Mouse (Mus musculus) heart, postnatal 25 days (tissue): ENCODE measurements around the gene Dgkh. TPM values are rescaled to one million over a fixed set of nuclear protein-coding genes. Genes with fewer than 3 reads are reported as not detected.

Experiments used
- DNase-seq: peaks from one replicate; pipeline ENCODE4 v3.0.0; 2022; ENCODE audit warnings: low spot score
- intact Hi-C: fragments of 180-260 bp; cut with DNase I; formaldehyde crosslinking; loops from one replicate; pipeline ENCODE4 v1.15.1; 2025
- total RNA-seq, 2 experiments: library from RNA; stranded (reverse); gene quantifications; 2 replicates each; pipeline ENCODE4 v1.2.3; 2021

Gene Dgkh
- total RNA-seq, 2 experiments from 2014 or later: 6.1 to 7.8 TPM

DNA sequence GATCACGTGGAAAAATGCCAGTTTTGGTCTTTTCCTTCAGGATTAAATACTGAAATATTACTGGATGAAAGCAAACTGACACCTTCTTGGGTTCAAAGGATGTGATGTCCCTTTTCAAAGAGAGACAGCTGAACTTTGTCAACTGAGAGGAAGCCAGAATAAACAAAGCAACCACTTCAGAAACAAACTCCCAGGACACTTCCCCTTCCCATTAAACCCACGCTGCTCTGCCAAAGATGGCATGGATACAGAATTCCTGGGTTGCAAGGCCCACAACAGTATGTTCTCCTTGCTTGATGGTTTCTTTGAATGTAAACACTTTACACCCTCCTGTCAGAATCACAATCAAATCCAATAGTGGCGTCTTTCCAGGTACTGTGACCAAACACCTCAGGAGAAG, 87.0 kb downstream of the Dgkh start:
- no peak for DNase-seq
- intact Hi-C loops: no loop called here

DNA sequence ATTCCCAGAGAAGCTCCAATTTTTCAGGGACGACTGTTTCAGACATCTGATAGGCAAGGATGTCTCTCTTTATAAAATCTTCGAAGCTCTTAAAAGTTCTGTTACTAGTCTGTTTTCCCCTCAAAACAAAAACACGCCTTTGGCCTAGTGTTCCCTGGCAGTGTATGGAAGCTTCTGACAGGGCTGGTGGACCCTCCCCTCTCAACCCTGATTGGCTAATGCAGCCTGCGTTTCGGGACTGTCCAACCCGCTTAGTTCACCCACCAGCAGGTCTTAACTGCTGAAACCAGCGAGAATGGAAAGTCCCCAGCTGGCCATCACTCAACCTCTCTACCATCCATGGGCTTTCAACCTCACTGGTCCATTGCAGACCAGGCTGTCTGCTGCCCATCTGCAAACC, 91.3 kb downstream of the Dgkh start:
- intact Hi-C loops: no loop called here
- no peak for DNase-seq

DNA sequence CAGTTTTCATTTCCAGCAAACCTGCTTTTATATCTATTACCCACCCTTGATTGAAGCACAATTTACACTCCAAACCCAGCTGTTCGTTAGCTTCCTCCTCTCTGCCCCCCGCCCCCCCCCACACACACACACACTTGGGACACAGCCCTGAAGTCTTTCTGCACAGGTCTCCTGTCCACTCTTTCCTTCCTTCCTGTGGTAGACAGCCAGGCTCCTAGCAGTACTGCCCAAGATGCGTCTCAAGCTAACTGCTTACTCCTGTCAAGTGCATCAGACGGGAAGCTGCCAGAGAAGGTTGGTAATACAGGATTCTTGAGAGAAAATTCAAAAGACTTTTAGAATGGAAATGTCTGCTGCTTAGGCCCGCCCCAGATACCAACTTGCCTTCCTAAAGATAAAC, 92.9 kb downstream of the Dgkh start:
- no peak for DNase-seq
- intact Hi-C loops: no loop called here

DNA sequence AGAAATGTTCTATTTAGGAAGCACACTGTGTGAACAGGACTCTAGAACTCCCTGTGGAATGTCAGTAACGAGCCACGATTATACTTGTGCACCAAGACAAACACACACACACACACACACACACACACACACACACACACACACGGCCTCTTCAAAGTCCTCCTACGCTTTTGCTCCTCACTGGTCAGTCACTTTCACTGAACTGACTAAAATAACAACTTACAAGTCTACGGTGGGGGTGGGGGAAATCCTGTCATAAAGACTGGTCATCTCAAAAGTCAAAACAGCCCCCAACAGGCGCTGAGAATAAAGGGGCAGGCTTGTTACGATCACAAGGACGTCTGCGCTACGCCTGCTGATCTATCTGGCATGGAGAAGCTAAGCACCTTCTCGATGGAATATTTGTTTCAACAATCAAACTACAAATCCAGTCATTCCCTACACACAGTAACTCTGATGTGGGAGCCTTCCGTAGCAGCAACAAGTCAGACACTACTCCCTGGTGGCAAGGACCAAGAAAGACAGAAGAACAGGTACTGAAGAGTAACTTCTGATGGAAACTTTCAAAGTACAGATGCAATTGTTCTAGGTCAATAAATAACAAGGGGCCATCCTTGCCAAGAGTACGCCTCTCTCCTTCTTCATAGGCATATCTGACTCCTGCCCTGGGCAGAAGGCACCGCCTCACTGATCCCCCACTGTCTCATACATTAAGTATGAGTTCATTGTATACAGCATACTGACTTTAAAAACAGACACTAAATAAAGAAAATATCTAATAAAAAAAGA, 96.8 kb downstream of the Dgkh start:
- DNase-seq: no peak
- intact Hi-C loops: no loop called here

DNA sequence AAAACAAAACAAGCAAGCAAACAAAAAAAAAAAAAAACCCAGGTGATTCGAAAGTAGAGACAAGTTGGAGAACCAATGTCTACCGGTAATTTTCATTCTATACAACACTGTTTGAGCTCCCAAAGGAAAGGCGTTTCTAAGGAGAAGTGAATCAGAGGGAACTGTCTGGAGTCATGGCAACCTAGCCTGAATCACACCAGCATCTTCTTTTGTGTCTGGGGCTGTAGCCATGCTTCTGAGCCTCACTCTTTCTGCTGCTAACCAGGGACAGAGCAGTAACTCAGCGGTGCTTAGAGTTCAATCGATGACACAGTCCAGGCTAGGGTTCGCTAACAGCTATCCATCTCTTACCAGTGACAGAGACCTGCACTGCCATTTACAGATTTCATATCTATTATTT, 99.8 kb downstream of the Dgkh start:
- no peak for DNase-seq
- intact Hi-C loops: no loop called here

DNA sequence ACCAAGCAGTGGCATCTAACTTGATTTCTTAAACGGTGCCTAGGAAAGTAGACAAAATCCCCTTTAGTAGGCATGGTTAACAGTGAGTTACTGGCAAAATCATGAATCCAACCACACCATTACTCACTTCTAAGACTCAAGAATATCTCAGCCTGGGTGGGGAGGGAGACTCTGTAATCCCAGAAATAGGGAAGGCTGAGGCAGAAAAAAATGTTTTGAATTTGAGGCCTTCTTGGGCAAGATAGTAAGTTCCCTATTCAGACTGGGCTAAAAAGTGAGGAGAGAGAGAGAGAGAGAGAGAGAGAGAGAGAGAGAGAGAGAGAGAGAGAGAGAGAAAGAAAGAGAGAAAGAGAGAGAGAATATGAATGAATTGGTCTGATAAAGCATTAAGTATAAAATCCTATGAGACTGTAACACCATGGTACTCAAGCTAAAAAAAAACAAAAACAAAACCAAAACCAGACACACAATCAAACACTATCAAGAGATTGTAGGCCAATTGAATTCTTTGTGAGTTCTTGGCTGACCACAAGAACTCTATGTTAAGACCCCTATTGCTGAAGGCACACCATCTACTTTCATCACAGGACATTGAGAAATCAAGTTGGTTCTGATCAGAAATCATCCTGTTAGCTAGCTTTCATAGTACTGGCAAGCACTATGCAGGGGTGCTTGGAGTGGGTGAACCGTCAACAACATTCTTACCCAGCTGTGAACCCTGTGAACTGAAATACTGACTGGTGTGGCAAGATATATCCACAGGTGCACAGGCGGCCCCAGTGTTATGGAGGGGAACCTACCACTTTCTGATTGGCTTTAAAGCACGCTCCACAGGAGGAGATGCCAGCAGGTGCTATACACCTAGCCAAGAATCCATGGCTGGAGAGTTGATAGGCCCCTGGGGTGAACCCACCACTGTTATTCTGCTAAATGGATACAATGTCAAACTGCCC, 101.4 kb downstream of the Dgkh start:
- DNase-seq: no peak
- intact Hi-C loops: no loop called here

DNA sequence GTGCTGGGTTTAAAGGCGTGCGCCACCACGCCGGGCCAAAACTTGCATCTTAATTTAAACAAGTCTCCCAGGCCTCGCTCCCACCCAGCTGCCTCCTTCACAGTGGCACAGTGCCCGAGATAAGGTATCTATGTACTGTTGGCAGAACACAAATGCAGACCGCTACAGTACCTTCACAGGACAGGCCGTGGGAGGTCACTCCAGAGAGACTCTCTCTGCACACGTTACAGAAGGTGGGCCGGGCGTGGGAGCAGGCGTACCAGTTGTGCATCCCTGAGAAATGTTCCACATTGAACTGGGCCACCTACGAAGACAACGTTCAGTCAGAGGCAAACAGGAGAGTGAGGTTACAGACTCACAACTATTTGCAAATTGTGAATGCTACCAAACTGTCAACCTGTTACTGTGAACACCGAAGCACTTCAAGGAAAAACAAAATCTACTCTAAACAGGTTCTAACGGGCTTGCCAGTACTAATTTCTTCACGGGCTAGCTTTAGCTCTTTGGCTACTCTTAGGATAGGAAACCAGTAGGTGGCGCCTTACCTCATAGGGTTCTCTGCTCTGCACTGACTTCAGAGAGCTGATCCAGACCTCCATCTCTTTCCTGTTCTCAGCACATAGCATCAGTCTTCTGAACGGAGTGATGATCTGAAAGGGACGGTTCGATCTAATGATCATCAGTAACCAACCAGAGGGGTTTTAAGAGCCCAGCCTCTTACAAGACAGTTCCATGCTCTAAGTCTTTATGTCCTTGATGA, 104.9 kb downstream of the Dgkh start:
- intact Hi-C loops: no loop called here
- DNase-seq: no peak

DNA sequence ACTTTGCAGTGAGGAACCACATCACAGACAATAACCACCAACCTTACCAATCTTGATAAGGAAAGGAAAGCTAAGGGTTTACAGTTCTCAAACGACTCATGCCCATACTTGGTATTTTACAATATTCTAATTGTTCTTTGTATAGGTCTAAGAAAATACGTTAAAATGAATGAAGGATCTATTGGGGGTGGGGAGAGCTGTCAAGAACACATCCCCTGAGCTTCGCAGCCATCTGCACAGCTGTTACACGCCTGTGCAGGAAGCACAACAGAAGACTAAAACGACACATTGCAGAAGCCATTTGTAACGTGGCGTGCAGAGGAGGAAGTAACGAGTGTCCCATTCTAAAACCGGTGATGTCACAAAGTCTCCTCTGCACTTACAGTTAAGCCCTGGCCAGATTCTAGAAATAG, 113.7 kb downstream of the Dgkh start:
- no peak for DNase-seq

DNA sequence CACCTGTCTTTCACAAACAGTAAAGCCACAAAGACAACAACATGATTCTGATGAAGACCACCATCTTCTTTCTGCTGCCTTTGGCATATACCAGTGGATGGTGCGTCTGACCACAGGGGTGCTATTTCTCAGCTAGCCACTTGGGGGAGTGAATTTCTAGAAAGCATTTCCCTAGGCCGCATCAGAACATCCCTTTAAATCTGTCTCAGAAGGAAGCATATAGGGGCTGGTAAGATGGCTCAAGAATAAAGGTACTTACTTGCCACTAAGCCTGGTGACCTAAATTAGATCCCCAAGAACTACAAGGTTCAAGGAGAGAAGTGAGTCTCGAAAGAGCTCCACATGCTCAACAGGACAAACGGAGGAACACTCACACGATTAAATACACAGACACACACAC, 119.0 kb downstream of the Dgkh start:
- DNase-seq: no peak

More for the DNA sequence above, 113.7 kb downstream of the Dgkh start:
- intact Hi-C loops: no loop called here

DNA sequence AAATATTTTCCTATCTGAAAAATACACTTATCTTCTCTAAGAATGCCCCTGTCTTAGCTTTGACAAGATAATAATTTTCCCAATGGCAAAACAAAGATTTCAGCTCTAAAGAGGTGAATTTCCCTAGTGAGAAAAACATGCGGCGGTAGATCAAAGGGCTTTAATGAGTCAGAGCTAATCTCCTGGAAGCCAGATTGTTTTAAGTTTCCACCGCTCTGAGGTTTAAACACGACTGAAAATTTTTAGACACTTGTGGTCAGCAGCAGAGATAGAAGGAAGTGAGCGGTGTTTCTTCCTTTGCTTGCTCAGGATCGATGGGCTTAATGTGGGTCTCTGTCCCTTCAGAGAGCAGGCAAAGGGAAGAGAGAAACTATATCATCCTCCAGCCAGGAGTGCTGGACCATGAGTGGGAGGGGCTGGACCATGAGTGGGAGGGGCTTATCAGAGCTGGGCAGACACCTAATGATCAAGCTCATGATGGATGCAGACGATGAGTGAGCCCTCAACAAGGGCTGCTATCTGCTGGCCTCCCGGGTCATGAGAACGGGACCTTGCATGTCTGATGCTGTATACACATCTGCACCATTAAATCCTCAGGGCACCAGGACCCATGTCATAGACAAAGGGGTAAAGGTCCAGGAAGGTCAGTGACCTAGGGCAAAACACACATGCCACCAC, 120.3 kb downstream of the Dgkh start:
- intact Hi-C loops: no loop called here
- no peak for DNase-seq

More for the DNA sequence above, 119.0 kb downstream of the Dgkh start:
- intact Hi-C loops: no loop called here

DNA sequence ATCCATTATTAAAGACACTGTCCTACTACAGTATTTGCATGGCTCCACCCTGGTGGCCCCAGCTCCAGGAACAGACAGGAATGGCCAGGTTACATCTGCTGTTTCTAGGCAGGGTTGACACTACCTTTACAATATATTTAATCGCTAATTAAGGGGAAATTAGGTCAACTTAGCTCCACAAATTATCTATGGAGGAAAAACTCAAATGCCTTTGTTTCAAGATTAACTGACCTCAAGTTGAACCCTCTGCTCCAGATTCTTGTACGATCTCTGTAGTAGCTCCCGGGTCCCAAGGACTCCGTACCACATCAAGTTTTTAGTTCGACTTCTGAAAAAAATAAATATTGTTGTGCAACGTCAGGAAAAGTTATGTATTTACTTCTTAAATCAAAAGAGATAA, 137.7 kb downstream of the Dgkh start:
- DNase-seq: no peak
- intact Hi-C loops: no loop called here

DNA sequence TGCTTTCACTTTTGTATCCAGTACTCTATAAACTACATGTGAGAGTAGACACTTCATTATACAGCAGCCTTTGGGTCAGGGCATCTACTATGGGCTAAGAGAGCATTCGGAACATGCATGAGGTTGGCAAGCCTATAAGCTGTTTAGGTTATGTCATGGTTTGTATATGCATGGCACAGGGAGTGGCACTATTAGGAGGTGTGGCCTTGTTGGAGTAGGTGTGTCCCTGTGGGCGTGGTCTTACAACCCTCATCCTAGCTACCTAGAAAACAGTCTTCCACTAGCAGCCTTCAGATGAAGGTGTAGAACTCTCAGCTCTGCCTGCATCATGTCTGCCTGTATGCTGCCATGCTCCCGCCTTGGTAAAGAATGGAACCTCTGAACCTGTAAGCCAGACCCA, 139.6 kb downstream of the Dgkh start:
- no peak for DNase-seq
- intact Hi-C loops: no loop called here

DNA sequence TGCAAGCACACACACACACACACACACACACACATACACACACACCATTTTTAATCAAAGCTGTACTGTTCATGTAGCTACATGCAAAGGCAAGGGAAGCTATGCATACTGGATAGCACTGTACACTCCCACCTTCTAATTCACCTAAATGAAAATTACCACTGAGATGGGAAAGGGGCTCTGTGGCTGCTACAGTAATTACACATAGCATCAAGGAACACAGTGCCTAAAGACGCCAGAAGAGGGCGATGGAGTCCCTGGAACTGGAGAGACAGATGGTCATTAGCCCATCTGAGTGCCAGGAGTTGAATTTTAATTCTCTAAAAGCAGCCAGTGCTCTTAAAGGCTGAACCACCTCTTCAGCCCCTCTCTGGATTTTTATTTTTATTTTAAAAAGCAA, 142.2 kb downstream of the Dgkh start:
- DNase-seq: no peak
- intact Hi-C loops: no loop called here

DNA sequence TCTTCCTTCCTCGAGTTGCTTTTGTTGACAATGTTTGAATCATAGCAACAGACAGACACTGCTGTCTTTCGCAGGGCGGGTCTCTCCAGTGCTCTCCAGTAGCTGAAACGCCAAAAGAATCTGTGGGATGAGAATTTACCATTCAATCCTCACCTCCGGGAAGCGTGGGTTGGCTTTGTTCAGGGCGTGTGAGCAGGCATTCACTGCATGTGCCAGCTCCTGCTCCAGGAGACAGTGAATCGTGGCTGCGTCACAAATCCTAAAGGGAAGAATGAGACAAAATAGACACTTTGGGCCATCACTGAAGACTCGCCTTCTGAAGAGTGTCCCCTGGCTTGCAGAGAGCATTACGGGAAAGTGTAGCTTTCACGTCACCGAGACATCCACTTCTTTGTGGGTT, 148.4 kb downstream of the Dgkh start:
- DNase-seq: no peak
- intact Hi-C loops: no loop called here

DNA sequence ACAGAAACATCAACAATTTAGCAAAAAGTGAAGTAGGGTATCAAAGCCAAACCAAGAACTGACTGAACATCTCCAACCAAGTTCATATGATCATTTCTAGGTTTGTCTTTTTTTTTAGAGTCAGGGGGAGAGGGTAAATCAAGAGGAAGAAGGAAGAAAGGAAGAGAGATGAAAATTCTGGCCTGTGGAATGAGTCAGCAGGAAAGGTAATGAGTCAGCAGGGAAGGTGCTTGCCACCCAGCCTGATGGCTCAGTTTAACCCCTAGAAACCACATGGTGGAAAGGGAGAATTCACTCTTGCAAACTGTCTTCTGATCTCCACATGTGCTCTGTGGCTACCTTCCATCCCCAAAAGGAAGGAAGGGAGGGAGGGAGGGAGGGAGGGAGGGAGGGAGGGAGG, 149.4 kb downstream of the Dgkh start:
- DNase-seq: no peak
- intact Hi-C loops: no loop called here

DNA sequence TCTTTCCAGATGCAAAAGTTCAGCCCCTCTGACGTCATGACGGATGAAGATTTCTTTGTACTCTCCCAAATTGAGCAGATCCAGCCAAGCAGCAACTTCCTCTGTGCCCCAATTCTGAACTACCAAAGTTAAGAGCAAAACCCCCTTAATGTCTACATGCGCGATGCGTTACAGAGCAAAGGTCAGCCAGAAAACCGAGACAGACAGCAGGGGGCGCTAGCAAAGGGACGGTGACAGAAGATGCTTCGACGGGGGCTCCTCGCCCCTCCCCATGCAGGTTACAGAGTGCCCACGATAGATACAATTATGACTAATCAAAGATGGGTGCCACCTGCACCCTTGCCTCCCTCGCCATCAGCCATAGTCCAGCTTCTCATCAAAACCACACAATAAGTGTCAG, 156.7 kb downstream of the Dgkh start:
- DNase-seq: no peak
- intact Hi-C loops: no loop called here

DNA sequence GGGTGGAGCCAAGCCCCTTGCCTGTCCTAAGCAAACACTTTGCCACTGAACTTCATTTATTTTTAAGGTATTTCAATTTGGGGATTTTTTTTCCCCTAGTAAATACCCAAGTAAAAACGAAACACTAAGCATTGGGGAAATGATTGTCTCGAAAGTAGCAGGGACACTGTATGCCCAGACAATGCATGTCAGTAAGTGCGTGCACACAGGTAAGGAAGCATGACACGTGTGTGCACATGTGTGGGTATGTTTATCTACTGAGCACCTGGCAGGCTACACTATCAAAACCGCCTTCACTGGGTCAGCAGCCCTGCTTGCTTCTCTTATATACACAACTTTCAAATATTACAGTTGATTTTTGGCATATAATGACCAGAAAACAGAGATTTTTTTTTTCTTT, 164.2 kb downstream of the Dgkh start:
- DNase-seq: no peak

DNA sequence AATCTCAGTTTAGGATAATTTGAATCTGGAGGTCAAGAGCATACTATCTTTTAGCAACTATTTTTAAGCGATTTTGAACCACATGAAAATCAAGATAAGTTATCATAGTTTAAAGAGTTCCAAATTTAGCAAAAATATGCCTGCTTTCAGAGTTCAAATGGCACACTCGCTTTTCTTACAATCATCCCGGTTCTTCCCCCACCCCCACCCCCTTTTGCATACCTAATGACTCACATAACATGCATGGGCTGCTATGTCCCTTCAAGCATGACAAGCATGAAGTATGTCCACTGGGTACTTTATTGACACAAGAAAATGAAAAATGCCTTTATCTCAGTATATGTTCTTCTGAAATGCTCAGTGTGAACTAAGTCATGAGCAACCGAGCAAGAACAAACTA, 166.1 kb downstream of the Dgkh start:
- intact Hi-C loops: no loop called here
- no peak for DNase-seq

More for the DNA sequence above, 164.2 kb downstream of the Dgkh start:
- intact Hi-C loops: no loop called here

DNA sequence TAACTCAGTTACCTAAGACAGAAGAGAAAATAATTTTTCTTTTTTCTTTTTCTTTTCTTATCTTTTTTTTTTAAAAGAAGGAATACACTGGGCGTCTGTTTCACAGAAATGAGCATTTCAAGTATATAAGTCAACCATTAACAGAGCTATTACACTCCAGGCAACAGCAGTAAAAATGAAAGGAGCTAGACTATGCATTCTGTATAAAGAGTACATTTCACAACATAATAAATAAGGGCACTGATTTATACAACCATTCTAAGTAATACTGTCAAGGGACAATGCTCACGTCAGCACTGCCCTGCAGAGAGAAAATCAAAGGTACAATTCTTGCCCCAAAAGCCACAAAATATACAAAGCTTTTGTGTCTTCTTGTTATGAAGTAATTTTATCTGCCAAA, 168.3 kb downstream of the Dgkh start:
- DNase-seq: no peak
- intact Hi-C loops: no loop called here

DNA sequence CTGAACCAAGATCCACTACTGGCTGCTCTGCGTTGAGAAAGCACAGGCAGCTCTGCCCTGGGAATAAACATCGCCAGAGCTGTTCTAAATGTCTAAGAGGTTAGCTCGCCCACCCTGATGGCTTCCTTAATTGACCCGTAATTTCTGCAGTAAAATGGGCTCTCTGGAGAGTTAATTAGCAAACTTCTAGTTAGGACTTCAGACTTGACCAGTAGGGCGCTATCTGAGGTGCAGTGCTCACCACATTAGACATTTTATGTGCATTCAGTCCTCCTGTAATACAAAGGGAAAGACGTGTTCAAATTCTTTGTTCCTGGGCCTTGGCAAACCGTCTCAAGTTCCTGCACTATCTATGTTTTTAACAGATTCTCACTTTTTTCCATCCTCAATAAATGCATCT, 169.4 kb downstream of the Dgkh start:
- DNase-seq: no peak
- intact Hi-C loops: no loop called here
